Mouse (Mus musculus): ENCODE data around the gene Ttc26.
"Not testable (repeated sequence)": the region's sequence is repeated elsewhere in the genome, so short reads cannot be mapped to it uniquely, and the experiment has no call there.

Ttc26 gene

GRCm38 (mm10) chr6:38456425-38456824 is 75.2 kb downstream of the Ttc26 start:
- not testable (repeated sequence) for DNase-seq (ENCODE audit: low read depth, low spot score)

- DNase-seq (ENCODE audit: low read depth, low spot score) = no peak
These were observed 76.8 kb downstream of the Ttc26 start for GRCm38 (mm10) chr6:38458075-38458474.

- DNase-seq (ENCODE audit: low read depth, low spot score) = no peak
These were observed 88.3 kb downstream of the Ttc26 start for GRCm38 (mm10) chr6:38469591-38469990.

All from mesoderm, embryonic 11.5 days (tissue).